Mouse (Mus musculus) gastrocnemius, postnatal 14 days (tissue): ENCODE measurements at regions not wholly inside any gene's neighbourhood (a gene's known extent, or its start where the extent isn't known, plus 50 kb on each side); places are given as distances from the start of the nearest gene placed in this dataset.
"Not testable (repeated sequence)": the region's sequence is repeated elsewhere in the genome, so short reads cannot be mapped to it uniquely, and the experiment has no call there.

Experiments
- DNase-seq: peaks from one replicate; pipeline ENCODE4 v3.0.0; 2021; ENCODE audit warnings: mixed read lengths
- intact Hi-C: fragments of 180-260 bp; cut with DNase I; formaldehyde crosslinking; loops from one replicate; pipeline ENCODE4 v1.15.1; 2025; ENCODE audit warnings: low total_unique reads

- DNase-seq: peak; percentile 8
- intact Hi-C loops: not testable (repeated sequence)
Observed at GRCm38 (mm10) chrX:105655591-105655990, 108.5 kb upstream of the Fgf16 start.

GRCm38 (mm10) chrX:105670531-105670930 is 93.5 kb upstream of the Fgf16 start:
- DNase-seq: no peak
- intact Hi-C loops: no loop called here

GRCm38 (mm10) chrX:105671247-105671646 is 92.8 kb upstream of the Fgf16 start:
- DNase-seq: no peak
- intact Hi-C loops: no loop called here

GRCm38 (mm10) chrX:105674860-105675259 is 89.2 kb upstream of the Fgf16 start:
- DNase-seq: no peak
- intact Hi-C loops: no loop called here

GRCm38 (mm10) chrX:105683678-105684077 is 80.4 kb upstream of the Fgf16 start:
- intact Hi-C loops: no loop called here
- DNase-seq: no peak

GRCm38 (mm10) chrX:105684433-105684832 is 79.6 kb upstream of the Fgf16 start:
- DNase-seq: no peak
- intact Hi-C loops: no loop called here

GRCm38 (mm10) chrX:105710676-105711241 is 53.3 kb upstream of the Fgf16 start:
- intact Hi-C loops: no loop called here
- DNase-seq: no peak
